Mouse (Mus musculus) heart, adult 2 months (tissue): ENCODE data around the gene D430041D05Rik. TPM values are rescaled to one million over a fixed set of nuclear protein-coding genes. Genes with fewer than 3 reads are reported as not detected.

Source experiments
- DNase-seq, 2 experiments: peaks; one replicate each; pipeline ENCODE4 v3.0.0; 2021
- H3K27ac ChIP-seq: fragments of 200-600 bp; 2 replicates; pipeline ENCODE4 v1.8.1; 2022
- H3K27me3 ChIP-seq: fragments of 200-500 bp; 2 replicates; pipeline ENCODE4 v1.6.1; 2012; ENCODE audit warnings: mild to moderate bottlenecking, low read length, inconsistent platforms, mixed read lengths; ENCODE audit not compliant: control insufficient read depth, insufficient read depth
- H3K36me3 ChIP-seq: fragments of 200-500 bp; 2 replicates; pipeline ENCODE4 v1.6.1; 2012; ENCODE audit warnings: low read length, inconsistent platforms; ENCODE audit not compliant: control insufficient read depth, insufficient read depth
- H3K4me1 ChIP-seq: fragments of 200-500 bp; 2 replicates; pipeline ENCODE4 v1.6.1; 2011; ENCODE audit warnings: low read length; ENCODE audit not compliant: control insufficient read depth, insufficient read depth
- H3K4me3 ChIP-seq: fragments of 200-600 bp; 2 replicates; pipeline ENCODE4 v1.8.1; 2022
- H3K79me2 ChIP-seq: fragments of 200-500 bp; replicated peaks from 2 replicates; pipeline ENCODE4 v1.6.1; 2012; ENCODE audit warnings: mild to moderate bottlenecking, inconsistent platforms, low read length, moderate library complexity, mixed read lengths; ENCODE audit not compliant: control insufficient read depth, insufficient read depth
- H3K9ac ChIP-seq: fragments of 200-500 bp; 2 replicates; pipeline ENCODE4 v1.6.1; 2012; ENCODE audit warnings: low read depth, mild to moderate bottlenecking, control low read depth, inconsistent platforms, low read length, mixed read lengths
- CTCF ChIP-seq: fragments of 200-600 bp; IDR thresholded peaks from 2 replicates; pipeline ENCODE4 v1.8.1; 2022; ENCODE audit warnings: antibody characterized with exemption, mild to moderate bottlenecking, moderate library complexity
- EP300 ChIP-seq: fragments of 200-500 bp; IDR thresholded peaks from 2 replicates; pipeline ENCODE4 v1.6.1; 2011; ENCODE audit warnings: low read depth, low read length, control low read depth; ENCODE audit not compliant: insufficient read depth
- POLR2A ChIP-seq: fragments of 200-500 bp; IDR thresholded peaks from 2 replicates; pipeline ENCODE4 v1.6.1; 2011; ENCODE audit warnings: mild to moderate bottlenecking, low read depth, low read length, control low read depth; ENCODE audit not compliant: insufficient read depth
- WGBS: fragments of 180-500 bp; shearing (Covaris S2); methylation state at CpG from one replicate; pipeline ENCODE4 v1.1.7; 2018; 5-methylcytosine and 5-hydroxymethylcytosine counted together
- intact Hi-C: fragments of 180-260 bp; cut with DNase I; formaldehyde crosslinking; loops from one replicate; pipeline ENCODE4 v1.15.1; 2025
- polyA plus RNA-seq: library from polyadenylated mRNA; depleted of rRNA; stranded (reverse); fragments of >200 nt; gene quantifications from 2 replicates; pipeline ENCODE4 v1.2.3, GENCODE M21; 2012
- total RNA-seq, 2 experiments: library from RNA; stranded (reverse); gene quantifications; 2 replicates each; pipeline ENCODE4 v1.2.3; 2021

Gene D430041D05Rik
- total and polyA plus RNA-seq, 3 experiments = 0.02 to 0.08 (median 0.05) TPM

GRCm38 (mm10) chr2:104356531-104356930 lies 54.3 kb downstream of the D430041D05Rik start:
- no peak overlapping the region for H3K4me3 ChIP-seq
- H3K4me1 ChIP-seq = no peaks in the 10 kb centered on the region
- no peaks in the 10 kb centered on the region for H3K36me3 ChIP-seq
- no peak overlapping the region for H3K9ac ChIP-seq
- no peak for DNase-seq
- no peaks in the 10 kb centered on the region for H3K79me2 ChIP-seq
- intact Hi-C loops = no loop called here
- 65% methylated on average over 4 of the region's 4 CpGs for WGBS
- TF ChIP-seq EP300 (no peak), CTCF (no peak), POLR2A (no peak)
- H3K27ac ChIP-seq = no peak overlapping the region
- no peaks in the 10 kb centered on the region for H3K27me3 ChIP-seq

GRCm38 (mm10) chr2:104354117-104354516 lies 56.7 kb downstream of the D430041D05Rik start:
- Histone ChIP-seq H3K4me3 (no peak overlapping the region), H3K79me2 (no peaks in the 10 kb centered on the region), H3K27me3 (no peaks in the 10 kb centered on the region), H3K9ac (no peak overlapping the region), H3K4me1 (no peaks in the 10 kb centered on the region), H3K27ac (no peak overlapping the region), H3K36me3 (no peaks in the 10 kb centered on the region)
- DNase-seq = no peak
- intact Hi-C loops = no loop called here
- no peak for TF ChIP-seq CTCF
- TF ChIP-seq EP300 = no peak
- TF ChIP-seq POLR2A = no peak

GRCm38 (mm10) chr2:104352204-104352493 lies 58.7 kb downstream of the D430041D05Rik start:
- intact Hi-C loops = no loop called here

GRCm38 (mm10) chr2:104351415-104352203 lies 59.2 kb downstream of the D430041D05Rik start:
- no peak for TF ChIP-seq POLR2A
- TF ChIP-seq EP300 = no peak
- TF ChIP-seq CTCF = no peak
- intact Hi-C loops = no loop called here
- 78% methylated on average over 13 of the region's 13 CpGs for WGBS
- Histone ChIP-seq H3K9ac (no peak overlapping the region), H3K79me2 (no peaks in the 10 kb centered on the region), H3K27me3 (no peaks in the 10 kb centered on the region), H3K4me1 (no peaks in the 10 kb centered on the region), H3K4me3 (no peak overlapping the region), H3K27ac (no peak overlapping the region), H3K36me3 (no peaks in the 10 kb centered on the region)
- no peak for DNase-seq

More at GRCm38 (mm10) chr2:104352204-104352493, 58.7 kb downstream of the D430041D05Rik start:
- Histone ChIP-seq H3K4me1 (no peaks in the 10 kb centered on the region), H3K79me2 (no peaks in the 10 kb centered on the region), H3K27me3 (no peaks in the 10 kb centered on the region), H3K36me3 (no peaks in the 10 kb centered on the region), H3K4me3 (no peak overlapping the region), H3K9ac (no peak overlapping the region), H3K27ac (no peak overlapping the region)
- TF ChIP-seq EP300 = no peak
- no peak for TF ChIP-seq POLR2A
- 88% methylated on average over 1 of the region's 1 CpGs for WGBS
- no peak for DNase-seq

GRCm38 (mm10) chr2:104337619-104338018 lies 73.2 kb downstream of the D430041D05Rik start:
- DNase-seq = no peak
- intact Hi-C loops = no loop called here
- no peak overlapping the region for H3K27ac ChIP-seq
- no peak for TF ChIP-seq CTCF
- TF ChIP-seq POLR2A = no peak
- no peaks in the 10 kb centered on the region for H3K79me2 ChIP-seq
- H3K36me3 ChIP-seq = no peaks in the 10 kb centered on the region
- no peak overlapping the region for H3K4me3 ChIP-seq
- no peak overlapping the region for H3K9ac ChIP-seq
- no peaks in the 10 kb centered on the region for H3K4me1 ChIP-seq
- H3K27me3 ChIP-seq = no peaks in the 10 kb centered on the region

GRCm38 (mm10) chr2:104335824-104336223 lies 75.0 kb downstream of the D430041D05Rik start:
- no peak overlapping the region for H3K9ac ChIP-seq
- H3K4me3 ChIP-seq = no peak overlapping the region
- DNase-seq = no peak
- H3K4me1 ChIP-seq = no peaks in the 10 kb centered on the region
- no peaks in the 10 kb centered on the region for H3K79me2 ChIP-seq
- H3K27me3 ChIP-seq = no peaks in the 10 kb centered on the region
- intact Hi-C loops = no loop called here
- WGBS = 73% methylated on average over 6 of the region's 6 CpGs
- H3K36me3 ChIP-seq = no peaks in the 10 kb centered on the region
- no peak for TF ChIP-seq EP300
- no peak for TF ChIP-seq CTCF
- TF ChIP-seq POLR2A = no peak
- no peak overlapping the region for H3K27ac ChIP-seq
